Mouse (Mus musculus) c-Kit-positive CD71-positive TER-119-negative erythroid progenitor cells, embryonic 14.5 days (primary cell): Measurements from ENCODE around the gene Cmbl.

Source experiments
- DNase-seq: peaks from one replicate; pipeline ENCODE4 v3.0.0-alpha.2; 2013; ENCODE audit warnings: low read depth

The Cmbl gene

GRCm38 (mm10) chr15:31565184-31565583 lies at the start of gene Cmbl:
Gene Cmbl, plus strand, starts transcription at chr15:31565389.
- DNase-seq: no peak

GRCm38 (mm10) chr15:31517186-31517585 lies 48.0 kb upstream of the Cmbl start:
- no peak for DNase-seq

- no peak for DNase-seq
Observed at GRCm38 (mm10) chr15:31518371-31518770, 46.8 kb upstream of the Cmbl start.

- DNase-seq: no peak
Observed at GRCm38 (mm10) chr15:31519000-31519399, 46.2 kb upstream of the Cmbl start.

GRCm38 (mm10) chr15:31526463-31526862 lies 38.7 kb upstream of the Cmbl start:
- DNase-seq: no peak

- DNase-seq: no peak
Observed at GRCm38 (mm10) chr15:31528477-31528876, 36.7 kb upstream of the Cmbl start.

GRCm38 (mm10) chr15:31529103-31529502 lies 36.1 kb upstream of the Cmbl start:
- no peak for DNase-seq

GRCm38 (mm10) chr15:31529811-31530658 lies 35.2 kb upstream of the Cmbl start:
- no peak for DNase-seq

GRCm38 (mm10) chr15:31530659-31531445 lies 34.3 kb upstream of the Cmbl start, which contains the start of gene March6:
Gene March6, minus strand, starts transcription at chr15:31531053.
- DNase-seq: peak; percentile 60

GRCm38 (mm10) chr15:31531446-31532330 lies 33.5 kb upstream of the Cmbl start:
- no peak for DNase-seq

- DNase-seq: no peak
Observed at GRCm38 (mm10) chr15:31532331-31533021, 32.7 kb upstream of the Cmbl start.

GRCm38 (mm10) chr15:31533529-31533928 lies 31.7 kb upstream of the Cmbl start:
- no peak for DNase-seq

- no peak for DNase-seq
Observed at GRCm38 (mm10) chr15:31534421-31535258, 30.5 kb upstream of the Cmbl start.

- no peak for DNase-seq
Observed at GRCm38 (mm10) chr15:31535259-31535855, 29.8 kb upstream of the Cmbl start.

- no peak for DNase-seq
Observed at GRCm38 (mm10) chr15:31536051-31536737, 29.0 kb upstream of the Cmbl start.

GRCm38 (mm10) chr15:31537706-31538105 lies 27.5 kb upstream of the Cmbl start:
- no peak for DNase-seq

- no peak for DNase-seq
Observed at GRCm38 (mm10) chr15:31538346-31538745, 26.8 kb upstream of the Cmbl start.

GRCm38 (mm10) chr15:31539643-31540512 lies 25.3 kb upstream of the Cmbl start:
- no peak for DNase-seq

- no peak for DNase-seq
Observed at GRCm38 (mm10) chr15:31540513-31540802, 24.7 kb upstream of the Cmbl start.
